Mouse (Mus musculus) urinary bladder, postnatal 36 days (tissue): ENCODE results near the gene Rbm20.
A peak's percentile ranks its signal among the peaks of the same experiment; 100 is the strongest.

Experiments used
- DNase-seq, 2 experiments: peaks; one replicate each; pipeline ENCODE4 v3.0.0; 2022; ENCODE audit warnings: low spot score in 2 of 2, mixed read lengths in 1 of 2

Gene Rbm20

DNA sequence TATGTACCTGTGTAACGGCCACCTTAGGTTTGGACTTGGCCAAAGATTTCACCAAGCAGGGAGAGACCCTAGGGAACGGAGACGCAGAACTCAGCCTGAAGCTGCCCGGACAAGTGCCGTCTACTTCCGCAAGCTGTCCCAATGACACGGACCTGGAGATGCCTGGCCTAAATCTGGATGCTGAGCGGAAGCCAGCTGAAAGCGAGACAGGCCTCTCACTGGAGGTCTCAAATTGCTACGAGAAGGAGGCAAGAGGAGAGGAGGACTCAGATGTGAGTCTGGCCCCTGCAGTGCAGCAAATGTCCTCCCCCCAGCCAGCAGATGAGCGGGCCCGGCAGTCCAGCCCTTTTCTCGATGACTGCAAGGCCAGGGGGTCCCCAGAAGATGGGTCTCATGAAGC, 174.2 kb downstream of the Rbm20 start:
- DNase-seq = no peak

DNA sequence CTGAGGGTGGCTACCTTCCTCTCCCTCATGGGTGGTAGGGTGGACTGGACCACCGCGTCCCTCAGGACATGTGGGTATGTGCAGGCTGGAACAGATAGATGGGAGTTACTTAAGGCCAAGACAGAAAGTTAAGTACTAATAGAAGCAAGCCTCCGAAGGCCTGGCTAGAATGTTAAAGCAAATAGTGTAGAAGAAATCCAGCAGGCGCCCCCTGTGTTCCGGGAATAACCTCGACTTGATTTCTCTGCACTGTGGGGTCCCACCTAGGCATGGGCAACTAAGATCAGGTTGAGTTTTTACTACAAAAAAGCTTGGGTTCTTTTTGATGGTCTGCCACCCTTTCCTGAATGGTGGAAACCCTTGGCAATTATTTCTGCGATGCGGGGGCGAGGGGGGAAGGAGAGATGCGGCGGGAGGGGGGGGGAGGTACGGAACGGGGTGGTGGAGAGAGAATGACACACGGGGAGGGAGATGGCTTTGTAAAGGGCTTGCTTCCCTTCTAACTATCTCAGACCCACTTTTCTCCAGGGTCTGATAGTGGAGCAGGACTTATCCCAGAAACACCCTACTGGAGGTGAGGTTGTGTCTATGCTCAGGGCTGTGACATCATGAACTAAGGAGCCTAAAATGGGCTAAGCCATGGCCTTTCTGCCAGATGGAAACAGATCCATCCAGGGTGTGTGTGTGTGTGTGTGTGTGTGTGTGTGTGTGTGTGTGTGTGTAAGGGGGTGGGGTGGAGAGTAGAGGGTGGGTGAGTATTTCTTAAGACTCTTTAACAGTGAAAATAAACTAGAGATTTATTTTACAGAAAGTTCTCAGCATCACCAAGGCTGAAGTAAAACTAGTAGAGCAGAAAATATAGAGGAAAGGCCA, 175.0 kb downstream of the Rbm20 start:
- DNase-seq = no peak

DNA sequence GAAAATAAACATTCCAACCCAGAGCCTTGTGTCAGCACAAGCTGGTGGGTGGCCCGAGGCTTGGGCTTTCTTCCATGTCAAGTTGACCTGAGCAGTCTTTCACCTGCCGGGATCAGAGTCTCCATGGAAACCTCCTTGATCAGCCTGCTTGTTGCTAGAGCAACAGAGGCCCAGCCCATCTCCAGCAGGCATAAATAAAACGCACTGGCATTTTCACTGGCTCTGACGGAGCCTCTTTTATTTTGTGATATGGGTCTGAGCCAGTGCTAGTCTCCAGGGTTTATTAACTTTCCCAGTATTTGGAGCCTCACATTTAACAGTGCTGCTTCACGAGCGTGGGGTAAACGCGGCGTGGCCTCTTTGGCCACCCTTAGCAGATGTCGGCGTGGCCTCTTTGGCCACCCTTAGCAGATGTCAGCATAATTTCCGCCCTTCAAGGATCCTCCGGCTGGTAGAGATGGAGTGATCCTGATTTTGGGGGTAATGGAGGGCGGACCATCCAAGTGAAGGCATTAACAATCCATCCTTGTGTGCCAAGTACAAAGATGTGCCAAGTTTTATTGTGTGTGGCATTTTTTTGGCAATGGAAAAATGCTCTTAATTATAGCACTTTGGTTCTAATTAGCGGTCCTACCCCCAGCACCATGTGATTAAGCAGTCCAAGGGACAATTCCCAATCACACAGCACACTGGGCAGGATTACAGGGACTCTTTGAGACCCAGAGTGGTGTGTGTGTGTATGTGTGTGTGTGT, 175.8 kb downstream of the Rbm20 start:
- peak; percentile 56 to 74 for DNase-seq

DNA sequence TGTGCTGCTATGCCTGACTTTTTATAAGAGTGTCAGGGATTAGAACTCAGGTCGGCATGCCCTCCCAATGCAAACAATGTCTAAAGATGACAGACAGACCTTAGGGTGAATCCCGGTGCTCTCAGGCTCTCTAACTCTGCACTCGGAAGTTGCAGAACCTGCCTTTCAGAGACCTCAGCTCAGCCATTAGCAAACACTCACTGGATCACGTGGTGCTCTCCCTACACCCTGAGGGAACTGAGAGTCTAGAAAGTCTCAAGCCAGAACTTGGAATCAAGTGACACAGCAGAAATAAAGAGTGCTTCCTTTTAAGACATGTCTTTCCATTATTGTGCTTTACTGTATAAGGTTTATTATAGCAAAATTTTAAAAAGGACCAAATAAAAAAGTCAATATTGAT, 177.9 kb downstream of the Rbm20 start:
- no peak for DNase-seq

DNA sequence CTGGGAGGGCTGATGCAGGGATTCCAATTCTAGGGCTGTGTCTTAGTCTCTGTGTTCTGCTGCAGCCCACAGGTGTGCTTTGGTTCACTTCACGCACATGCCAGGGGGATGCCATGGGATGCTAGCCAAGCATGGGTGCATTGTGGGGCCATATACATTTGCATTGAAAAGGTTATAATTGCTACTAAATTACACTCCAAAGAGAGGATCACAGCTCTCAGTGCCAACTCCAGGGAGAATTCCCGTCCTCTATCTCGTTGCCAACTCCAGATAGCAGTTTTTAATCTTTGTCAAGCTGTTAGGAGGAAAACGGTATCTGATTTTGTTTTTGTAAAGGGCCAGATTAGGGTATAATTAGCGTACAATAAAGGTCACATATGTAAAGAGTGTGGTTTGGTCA, 178.7 kb downstream of the Rbm20 start:
- DNase-seq = no peak

DNA sequence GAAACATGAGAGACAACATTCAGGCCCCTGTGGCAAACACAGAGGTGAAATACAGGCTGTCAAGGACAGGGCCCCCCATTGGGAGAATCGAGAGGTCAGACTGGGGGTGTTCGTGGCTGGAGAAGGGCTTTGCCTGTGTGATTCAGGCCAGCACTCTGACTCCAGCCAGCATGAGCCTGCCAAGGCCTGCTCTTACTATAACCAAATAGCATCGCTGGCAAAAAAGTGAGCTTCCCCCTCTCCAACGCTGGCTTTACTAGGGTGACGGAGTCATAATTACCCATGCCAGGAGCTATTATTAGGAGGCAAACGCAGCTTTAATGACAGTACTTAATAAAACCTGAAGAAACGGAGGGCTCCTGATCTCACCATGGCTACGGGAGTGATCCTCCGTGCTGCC, 179.7 kb downstream of the Rbm20 start:
- peak in 1 of 2 experiments; percentile 37 for DNase-seq

DNA sequence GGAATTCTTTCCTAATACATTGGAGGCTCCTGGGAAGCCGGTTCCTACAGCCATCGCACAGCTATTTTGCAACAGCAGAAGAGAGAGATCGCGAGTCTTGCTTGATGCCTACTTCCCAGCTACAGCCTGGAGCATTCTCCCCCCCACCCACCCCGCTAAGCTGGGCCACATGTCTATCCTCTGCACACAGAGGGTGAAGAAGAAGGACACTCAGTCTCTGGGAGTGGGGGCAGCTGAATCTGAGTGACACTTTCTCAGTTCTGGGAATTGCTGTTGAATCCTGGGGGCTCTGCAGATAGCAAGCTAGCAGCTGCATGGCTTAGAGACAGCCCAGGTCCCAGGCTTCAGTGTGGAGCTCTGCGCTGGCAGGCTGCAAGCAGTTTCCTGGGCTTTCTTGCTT, 180.9 kb downstream of the Rbm20 start:
- DNase-seq = no peak

DNA sequence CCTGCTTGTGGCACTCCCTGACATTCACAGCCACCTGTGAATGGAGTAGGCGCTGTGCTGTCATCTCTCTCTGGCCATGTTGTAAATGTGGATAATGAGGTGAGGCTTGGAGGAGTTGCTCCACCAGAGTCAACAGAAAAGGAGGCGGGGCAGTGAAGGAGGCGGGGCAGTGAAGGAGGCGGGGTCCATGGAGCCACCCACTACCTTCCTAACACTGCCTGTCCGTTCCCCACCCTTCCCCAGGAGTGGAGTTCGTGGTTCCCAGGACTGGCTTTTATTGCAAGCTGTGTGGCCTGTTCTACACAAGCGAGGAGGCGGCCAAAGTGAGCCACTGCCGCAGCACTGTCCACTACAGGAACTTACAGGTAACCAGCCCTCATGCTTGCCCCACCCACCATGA, 182.0 kb downstream of the Rbm20 start:
- DNase-seq = peak; percentile 64 to 68

DNA sequence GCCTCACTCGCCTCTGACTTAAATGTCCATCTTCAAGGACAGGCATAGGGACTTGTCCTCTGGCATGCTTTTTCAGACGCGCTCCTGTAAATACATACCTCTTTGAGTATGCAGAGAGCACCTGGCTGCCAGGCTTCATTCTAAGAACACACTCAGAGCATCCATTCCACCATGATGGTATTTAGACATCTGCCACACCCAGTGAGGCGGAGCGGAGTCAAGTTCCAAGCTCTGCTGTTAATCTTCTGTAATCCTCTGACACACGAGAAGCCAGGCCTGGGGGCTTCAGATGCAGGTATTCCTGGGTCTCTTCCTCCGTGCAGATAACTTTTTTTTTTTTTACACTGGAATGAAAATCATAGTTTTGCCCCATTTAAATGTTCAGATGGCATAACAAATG, 182.5 kb downstream of the Rbm20 start:
- DNase-seq = no peak

DNA sequence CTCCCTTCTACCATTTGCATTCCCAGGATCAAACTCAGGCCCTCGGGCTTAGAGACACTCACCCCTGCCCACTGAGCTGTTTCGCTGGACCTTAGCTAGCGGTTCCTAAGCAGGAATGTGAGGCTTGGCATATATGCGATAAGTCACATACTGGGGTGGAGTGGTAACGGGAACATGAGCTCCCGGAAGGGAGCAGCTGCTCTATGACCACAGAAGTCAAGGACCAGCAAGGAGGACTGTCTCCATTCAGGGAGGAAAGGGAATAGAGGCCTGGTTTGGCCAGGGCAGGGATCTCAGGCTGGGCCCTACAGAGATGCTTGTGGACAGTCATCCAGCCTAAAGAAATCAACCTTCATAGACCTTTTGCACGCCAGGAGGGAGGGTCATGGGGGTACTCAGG, 184.2 kb downstream of the Rbm20 start:
- no peak for DNase-seq

DNA sequence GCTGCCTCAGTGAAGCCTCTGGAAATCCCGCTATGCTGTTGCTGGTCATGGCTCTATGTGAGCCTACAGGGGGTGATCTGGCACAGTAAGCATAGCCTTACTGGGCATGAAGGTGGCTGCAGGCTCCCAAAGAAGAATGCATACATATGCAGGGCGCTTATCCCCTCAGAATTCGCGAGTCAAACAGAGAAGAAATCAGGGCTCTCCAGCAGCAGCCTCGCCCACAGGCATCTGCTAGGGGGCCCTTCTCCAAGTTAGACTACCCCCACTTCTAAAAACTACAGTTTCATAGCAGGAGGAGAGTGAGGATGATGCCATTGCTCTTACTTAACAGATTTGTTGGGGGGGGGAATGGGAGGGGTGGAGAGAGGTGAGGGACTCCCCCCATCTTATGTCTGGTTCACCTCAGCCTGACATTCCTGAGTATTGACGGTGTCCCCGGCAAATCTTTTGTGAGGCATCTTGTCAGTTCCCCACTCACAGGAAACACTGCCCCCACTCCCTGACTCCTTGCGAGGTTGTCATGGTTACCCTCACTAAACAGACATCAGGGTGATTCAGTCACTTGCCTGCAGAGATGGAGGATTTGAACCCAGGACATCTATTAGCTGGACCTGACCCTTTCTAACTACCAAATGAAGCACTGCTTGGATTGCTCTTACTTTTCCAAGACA, 185.6 kb downstream of the Rbm20 start:
- no peak for DNase-seq

DNA sequence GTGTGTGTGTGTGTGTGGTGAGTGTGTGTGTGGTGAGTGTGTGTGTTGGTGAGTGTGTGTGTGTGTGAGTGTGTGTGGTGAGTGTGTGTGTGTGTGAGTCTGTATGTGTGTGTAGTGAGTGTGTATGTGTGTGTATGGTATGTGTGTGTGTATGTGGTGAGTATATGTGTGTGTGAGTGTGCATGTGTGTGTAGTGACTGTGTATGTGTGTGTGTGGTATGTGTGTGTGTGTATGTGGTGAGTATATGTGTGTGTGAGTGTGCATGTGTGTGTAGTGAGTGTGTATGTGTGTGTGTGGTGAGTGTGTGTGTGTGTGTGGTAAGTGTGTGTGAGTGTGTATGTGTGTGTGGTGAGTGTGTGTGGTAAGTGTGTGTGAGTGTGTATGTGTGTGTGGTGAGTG, 190.1 kb downstream of the Rbm20 start:
- DNase-seq = no peak

DNA sequence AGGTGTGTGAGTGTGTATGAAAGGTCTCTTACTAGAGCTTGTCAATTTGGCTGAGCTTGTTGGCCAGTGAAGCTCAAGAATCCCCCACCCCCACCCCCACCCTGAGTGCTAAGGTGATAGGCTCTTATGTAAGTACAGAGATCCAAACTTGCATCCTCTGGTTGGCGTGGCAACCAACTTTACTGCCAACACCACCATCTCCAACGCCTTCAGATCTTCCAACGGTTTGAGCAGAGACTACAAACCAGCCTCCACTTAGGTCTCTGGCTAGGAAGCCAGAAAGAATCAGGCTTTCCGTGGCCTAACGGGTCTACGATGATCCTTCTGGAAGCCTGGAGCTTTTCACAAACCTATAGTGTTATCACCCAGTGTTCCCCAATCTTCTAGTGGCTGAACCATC, 191.0 kb downstream of the Rbm20 start:
- no peak for DNase-seq

DNA sequence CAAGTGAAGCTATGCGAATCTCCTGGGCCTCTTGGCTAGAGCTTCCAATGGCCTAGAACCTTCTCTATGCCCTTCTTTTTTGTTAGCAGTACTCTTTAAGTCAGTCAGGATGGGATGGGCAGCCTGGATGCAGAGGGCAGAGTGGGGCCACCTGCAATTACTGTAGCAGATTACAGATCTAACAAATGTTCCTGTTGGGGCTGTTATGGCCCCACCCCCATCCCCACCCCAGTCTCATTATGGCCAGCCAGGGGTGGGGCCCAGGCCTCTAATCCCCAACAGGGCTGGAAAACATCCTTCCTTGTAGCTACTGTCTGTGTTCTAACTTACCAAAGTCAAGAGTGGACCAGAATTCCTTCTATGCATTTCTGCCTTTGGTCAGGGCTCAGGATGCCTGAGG, 191.7 kb downstream of the Rbm20 start:
- no peak for DNase-seq

DNA sequence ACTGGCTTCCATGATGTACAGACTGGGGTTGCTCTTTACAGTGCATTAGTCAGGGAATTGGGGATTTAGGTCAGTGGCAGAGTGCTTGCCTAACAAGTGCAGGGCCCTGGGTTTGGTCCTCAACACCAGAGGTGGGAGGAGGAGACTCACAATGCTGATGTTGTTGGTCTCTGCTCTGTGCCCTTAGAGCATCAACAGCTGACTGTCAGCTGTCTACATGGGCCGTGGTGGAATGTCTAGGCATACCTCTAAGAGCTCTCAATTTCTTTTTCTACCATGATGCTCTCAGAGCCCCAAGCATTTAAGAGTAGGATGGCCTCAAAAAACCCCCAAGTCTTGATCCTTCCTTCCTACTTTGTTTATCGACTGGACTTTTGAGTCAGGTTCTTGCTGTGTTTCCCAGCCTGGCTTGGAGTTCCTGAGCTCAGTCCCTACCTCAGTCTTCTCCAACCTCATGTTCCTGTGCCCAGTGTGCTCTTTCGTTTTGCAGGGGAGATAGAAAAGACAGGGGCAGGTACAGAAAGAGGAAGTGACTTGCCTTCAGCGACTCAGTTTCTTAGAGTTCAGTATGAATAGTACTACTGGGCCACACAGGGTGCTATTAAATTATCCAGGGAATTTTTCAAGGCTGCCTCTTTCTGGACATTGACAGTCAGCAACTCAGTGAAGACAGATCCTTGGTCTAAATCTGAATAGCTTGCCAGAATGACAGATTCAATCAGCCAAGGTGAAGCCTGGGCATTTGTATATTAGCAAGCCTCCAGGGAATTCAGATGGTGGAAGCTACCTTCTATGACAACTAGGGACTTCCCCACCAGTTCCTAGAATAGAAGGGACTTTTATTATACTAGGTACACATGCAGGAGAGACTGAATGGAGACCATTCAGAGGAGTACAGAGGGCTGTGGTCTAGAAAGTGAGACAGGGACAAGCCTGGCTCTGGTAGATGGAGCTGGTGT, 192.6 kb downstream of the Rbm20 start:
- no peak for DNase-seq

DNA sequence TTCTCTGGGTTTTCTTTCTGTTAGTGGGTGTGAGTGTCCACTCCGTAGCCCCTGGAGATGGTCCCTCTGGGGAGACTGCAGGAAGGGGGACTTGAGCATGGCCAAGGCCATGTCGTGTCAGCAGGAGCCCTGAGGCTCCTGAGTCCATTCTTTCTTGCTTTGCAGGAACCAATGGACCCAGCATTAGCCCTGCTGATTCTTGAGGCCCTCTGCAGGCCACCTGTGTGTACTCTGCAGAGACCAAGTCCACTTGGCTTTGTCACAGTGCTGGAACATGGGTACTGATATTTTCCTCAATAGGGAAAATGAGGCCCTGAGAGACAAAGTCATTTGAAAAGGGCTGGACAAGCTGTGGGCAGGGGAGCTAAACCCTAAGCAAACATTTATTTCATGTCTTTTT, 193.5 kb downstream of the Rbm20 start:
- no peak for DNase-seq

DNA sequence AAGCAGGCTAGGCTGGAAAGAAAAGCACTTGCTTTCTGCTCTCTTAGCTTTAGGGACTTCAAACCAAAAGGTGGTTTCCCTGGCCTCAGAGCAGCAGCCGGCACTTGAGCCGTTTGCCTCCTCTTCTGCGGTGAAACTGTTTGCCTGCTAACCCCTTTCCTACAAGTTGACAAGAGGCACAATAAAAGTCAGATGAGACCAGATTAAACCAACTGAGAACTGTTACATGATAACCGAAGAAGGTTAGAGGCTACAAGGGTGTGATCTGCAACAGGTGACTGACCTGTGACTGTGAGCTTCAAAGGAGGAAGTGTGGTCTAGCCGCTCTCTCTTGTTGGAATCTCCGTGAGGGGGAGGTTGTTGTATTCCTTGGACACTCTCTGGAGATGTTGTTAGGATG, 194.4 kb downstream of the Rbm20 start:
- DNase-seq = no peak

DNA sequence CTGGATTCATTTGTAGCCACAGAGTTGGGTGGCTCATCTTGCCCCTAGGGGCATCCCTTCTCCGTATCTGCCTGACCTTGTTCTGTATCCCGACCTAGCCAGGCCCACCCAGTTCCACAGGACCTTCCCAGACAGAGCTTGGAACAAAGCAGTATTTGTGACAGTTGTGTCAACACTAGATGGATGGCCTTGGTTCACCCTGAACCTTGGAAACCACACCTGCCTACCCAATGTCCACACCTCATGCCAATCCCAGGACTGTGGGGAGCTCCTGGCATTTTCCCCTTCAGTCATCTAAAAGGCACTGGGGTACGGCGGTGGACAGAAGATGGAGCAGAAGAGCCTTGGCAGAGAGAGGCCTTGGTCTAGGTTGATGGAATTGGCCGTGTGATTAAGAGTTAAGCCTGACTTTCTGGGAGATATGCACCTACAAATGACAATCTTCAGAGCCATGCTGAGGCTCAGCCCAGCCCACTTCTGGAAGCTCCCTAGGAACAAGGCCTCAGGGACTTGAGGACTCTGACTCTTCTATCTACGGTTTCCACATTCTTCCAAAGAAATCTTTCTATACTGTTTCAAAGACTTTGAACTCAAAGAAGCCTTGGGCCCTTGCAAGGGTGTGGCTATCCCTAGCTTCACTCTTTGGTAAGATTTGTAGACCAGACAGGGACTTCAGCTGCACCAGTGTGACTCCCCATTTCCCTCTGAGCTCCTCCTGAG, 196.0 kb downstream of the Rbm20 start:
- no peak for DNase-seq

DNA sequence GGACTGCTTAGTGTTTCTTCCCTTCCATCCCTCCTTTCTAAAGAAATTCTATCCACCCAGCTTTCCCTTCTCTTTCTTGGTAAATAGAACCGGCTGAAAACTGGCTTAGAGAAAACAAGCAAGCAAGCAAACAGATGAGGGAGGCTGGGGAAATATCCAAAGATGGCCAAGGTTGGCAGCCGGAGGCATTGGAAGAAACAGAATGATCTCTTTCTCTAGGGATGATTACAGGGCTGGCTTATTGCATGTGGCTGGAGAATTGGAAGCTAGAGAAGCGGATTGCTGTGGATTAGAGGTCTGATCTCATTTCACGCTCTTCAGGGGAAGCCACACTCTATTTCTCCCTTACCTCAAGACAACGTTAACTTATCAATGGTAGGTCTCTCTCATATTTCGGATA, 198.1 kb downstream of the Rbm20 start:
- no peak for DNase-seq

DNA sequence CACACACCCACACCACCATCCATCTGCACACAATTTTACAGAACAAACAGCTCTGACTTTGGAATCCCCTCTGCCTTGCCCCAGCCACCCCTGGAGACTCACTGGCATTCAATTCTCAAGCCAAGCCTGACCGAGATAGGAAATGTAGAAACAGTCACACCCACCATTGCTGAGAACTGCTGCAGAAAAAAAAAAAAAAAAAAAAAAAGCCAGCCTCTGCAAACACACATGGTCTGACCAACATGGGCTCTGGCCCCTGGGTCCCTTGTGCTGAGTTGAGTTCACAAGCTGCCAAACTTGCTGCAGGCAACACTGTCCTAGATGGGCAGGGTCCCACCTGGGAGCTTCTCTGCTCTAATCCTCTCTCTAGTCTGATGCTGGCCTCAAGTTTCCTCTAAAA, 200.7 kb downstream of the Rbm20 start:
- no peak for DNase-seq

DNA sequence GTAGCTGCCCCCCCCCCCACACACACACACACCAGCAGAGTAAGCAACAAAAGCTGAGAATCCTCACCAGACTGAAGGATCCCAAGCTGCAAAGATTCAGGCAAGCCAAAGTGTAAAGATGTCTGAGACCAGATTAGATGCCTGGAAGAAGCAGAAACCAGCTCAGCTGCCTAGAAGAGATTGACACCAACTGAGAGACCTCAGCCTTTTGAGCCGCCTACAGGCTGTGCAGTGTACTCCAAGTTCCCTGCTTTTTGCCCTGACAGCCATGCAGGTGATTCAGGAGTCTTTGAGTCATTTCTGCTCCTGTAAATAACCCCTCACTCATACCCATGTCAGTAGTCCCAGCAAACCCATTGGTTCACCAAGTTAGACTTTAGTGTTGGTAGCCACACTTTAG, 203.4 kb downstream of the Rbm20 start:
- no peak for DNase-seq
